Mouse (Mus musculus): Measurements from ENCODE around the gene Enpp4. TPM values are rescaled to one million over a fixed set of nuclear protein-coding genes. Genes with fewer than 3 reads are reported as not detected.
A peak's percentile ranks its signal among the peaks of the same experiment; 100 is the strongest.

Enpp4 gene
- polyA plus RNA-seq, 1 experiment from 2014 or later: 8.4 TPM

GRCm38 (mm10) chr17:44108331-44108730 is 2.7 kb upstream of the Enpp4 start:
- Histone ChIP-seq H3K9me3 (ENCODE audit: low read length) (no peaks in the 10 kb centered on the region), H3K27ac (ENCODE audit: low read length) (no peak overlapping the region; the same call in 1 of the 2 replicates), H3K9ac (replicated peaks; ENCODE audit: low read depth) (no peak overlapping the region), H3K4me2 (replicated peaks; ENCODE audit: low read depth, low read length) (no peak overlapping the region), H3K27me3 (replicated peaks; ENCODE audit: insufficient read depth, low read length) (no peaks in the 10 kb centered on the region), H3K4me1 (ENCODE audit: insufficient read depth, low read depth, low read length) (peaks cover 4% of the 10 kb centered on the region; the same call in 1 of the 2 replicates), H3K36me3 (ENCODE audit: insufficient read depth, low read length) (no peaks in the 10 kb centered on the region), H3K4me3 (ENCODE audit: low read depth, low read length) (no peak overlapping the region)
- DNase-seq (ENCODE audit: low spot score) (peak; percentile 43), ATAC-seq (no peak)
- 52% methylated on average over 3 of the region's 3 CpGs for WGBS
- TF ChIP-seq CTCF (IDR thresholded peaks at IDR 0.05): no peak

GRCm38 (mm10) chr17:44101961-44102360 is 3.6 kb downstream of the Enpp4 start:
- ATAC-seq (no peak), DNase-seq (ENCODE audit: low spot score) (no peak)
- peaks cover 4% of the 10 kb centered on the region; the same call in 1 of the 2 replicates for H3K4me1 ChIP-seq (ENCODE audit: insufficient read depth, low read depth, low read length)
- H3K27me3 ChIP-seq (replicated peaks; ENCODE audit: insufficient read depth, low read length): no peaks in the 10 kb centered on the region
- H3K9ac ChIP-seq (replicated peaks; ENCODE audit: low read depth): no peak overlapping the region
- no peaks in the 10 kb centered on the region for H3K36me3 ChIP-seq (ENCODE audit: insufficient read depth, low read length)
- H3K4me2 ChIP-seq (replicated peaks; ENCODE audit: low read depth, low read length): no peak overlapping the region
- no peak overlapping the region for H3K4me3 ChIP-seq (ENCODE audit: low read depth, low read length)
- no peak for TF ChIP-seq EP300 (IDR thresholded peaks at IDR 0.05)
- no peak for TF ChIP-seq CTCF (IDR thresholded peaks at IDR 0.05)
- 91% methylated on average over 10 of the region's 10 CpGs for WGBS
- H3K27ac ChIP-seq (ENCODE audit: low read length): no peak overlapping the region
- H3K9me3 ChIP-seq (ENCODE audit: low read length): no peaks in the 10 kb centered on the region

GRCm38 (mm10) chr17:44100906-44101305 is 4.7 kb downstream of the Enpp4 start:
- WGBS: 63% methylated on average over 9 of the region's 9 CpGs
- no peak overlapping the region for H3K9ac ChIP-seq (replicated peaks; ENCODE audit: low read depth)
- peaks cover 4% of the 10 kb centered on the region; the same call in 1 of the 2 replicates for H3K4me1 ChIP-seq (ENCODE audit: insufficient read depth, low read depth, low read length)
- H3K4me2 ChIP-seq (replicated peaks; ENCODE audit: low read depth, low read length): peak overlapping the region; percentile 32
- ATAC-seq (no peak), DNase-seq (ENCODE audit: low spot score) (peak; percentile 45)
- no peak overlapping the region for H3K27ac ChIP-seq (ENCODE audit: low read length)
- H3K36me3 ChIP-seq (ENCODE audit: insufficient read depth, low read length): no peaks in the 10 kb centered on the region
- no peak for TF ChIP-seq EP300 (IDR thresholded peaks at IDR 0.05)
- no peak overlapping the region for H3K4me3 ChIP-seq (ENCODE audit: low read depth, low read length)
- H3K9me3 ChIP-seq (ENCODE audit: low read length): no peaks in the 10 kb centered on the region
- H3K27me3 ChIP-seq (replicated peaks; ENCODE audit: insufficient read depth, low read length): no peaks in the 10 kb centered on the region

GRCm38 (mm10) chr17:44100486-44100885 is 5.1 kb downstream of the Enpp4 start:
- Histone ChIP-seq H3K4me2 (replicated peaks; ENCODE audit: low read depth, low read length) (peak overlapping the region; percentile 32; the same call in 1 of the 2 replicates), H3K4me1 (ENCODE audit: insufficient read depth, low read depth, low read length) (peaks cover 4% of the 10 kb centered on the region; the same call in 1 of the 2 replicates), H3K27ac (ENCODE audit: low read length) (no peak overlapping the region), H3K4me3 (ENCODE audit: low read depth, low read length) (no peak overlapping the region), H3K9me3 (ENCODE audit: low read length) (no peaks in the 10 kb centered on the region), H3K9ac (replicated peaks; ENCODE audit: low read depth) (no peak overlapping the region), H3K36me3 (ENCODE audit: insufficient read depth, low read length) (no peaks in the 10 kb centered on the region), H3K27me3 (replicated peaks; ENCODE audit: insufficient read depth, low read length) (no peaks in the 10 kb centered on the region)
- DNase-seq (ENCODE audit: low spot score) (peak; percentile 59), ATAC-seq (peak; percentile 76)
- no peak for TF ChIP-seq EP300 (IDR thresholded peaks at IDR 0.05)
- TF ChIP-seq CTCF (IDR thresholded peaks at IDR 0.05): no peak
- 52% methylated on average over 4 of the region's 4 CpGs for WGBS

- Histone ChIP-seq H3K4me3 (ENCODE audit: low read depth, low read length) (no peak overlapping the region), H3K4me1 (ENCODE audit: insufficient read depth, low read depth, low read length) (no peaks in the 10 kb centered on the region), H3K36me3 (ENCODE audit: insufficient read depth, low read length) (no peaks in the 10 kb centered on the region), H3K4me2 (replicated peaks; ENCODE audit: low read depth, low read length) (no peak overlapping the region), H3K27me3 (replicated peaks; ENCODE audit: insufficient read depth, low read length) (no peaks in the 10 kb centered on the region), H3K9me3 (ENCODE audit: low read length) (no peaks in the 10 kb centered on the region), H3K9ac (replicated peaks; ENCODE audit: low read depth) (no peak overlapping the region), H3K27ac (ENCODE audit: low read length) (no peak overlapping the region)
- DNase-seq (ENCODE audit: low spot score) (no peak), ATAC-seq (no peak)
- TF ChIP-seq EP300 (IDR thresholded peaks at IDR 0.05) (no peak), CTCF (IDR thresholded peaks at IDR 0.05) (peak; percentile 37; the same call in 1 of the 2 replicates)
- 41% methylated on average over 2 of the region's 2 CpGs for WGBS
These were observed 14.1 kb downstream of the Enpp4 start for GRCm38 (mm10) chr17:44091512-44091911.

- Histone ChIP-seq H3K27ac (ENCODE audit: low read length) (no peak overlapping the region), H3K4me1 (ENCODE audit: insufficient read depth, low read depth, low read length) (no peaks in the 10 kb centered on the region), H3K9ac (replicated peaks; ENCODE audit: low read depth) (no peak overlapping the region), H3K27me3 (replicated peaks; ENCODE audit: insufficient read depth, low read length) (no peaks in the 10 kb centered on the region), H3K4me3 (ENCODE audit: low read depth, low read length) (no peak overlapping the region), H3K36me3 (ENCODE audit: insufficient read depth, low read length) (no peaks in the 10 kb centered on the region), H3K4me2 (replicated peaks; ENCODE audit: low read depth, low read length) (no peak overlapping the region), H3K9me3 (ENCODE audit: low read length) (no peaks in the 10 kb centered on the region)
- TF ChIP-seq EP300 (IDR thresholded peaks at IDR 0.05): no peak
- TF ChIP-seq CTCF (IDR thresholded peaks at IDR 0.05): no peak
- DNase-seq (ENCODE audit: low spot score): no peak
- no peak for ATAC-seq
- WGBS: 73% methylated on average over 2 of the region's 2 CpGs
These were observed 14.7 kb downstream of the Enpp4 start for GRCm38 (mm10) chr17:44090916-44091315.

- no peaks in the 10 kb centered on the region for H3K27me3 ChIP-seq (replicated peaks; ENCODE audit: insufficient read depth, low read length)
- no peak overlapping the region for H3K27ac ChIP-seq (ENCODE audit: low read length)
- H3K4me2 ChIP-seq (replicated peaks; ENCODE audit: low read depth, low read length): no peak overlapping the region
- no peaks in the 10 kb centered on the region for H3K4me1 ChIP-seq (ENCODE audit: insufficient read depth, low read depth, low read length)
- no peaks in the 10 kb centered on the region for H3K36me3 ChIP-seq (ENCODE audit: insufficient read depth, low read length)
- TF ChIP-seq EP300 (IDR thresholded peaks at IDR 0.05) (no peak), CTCF (IDR thresholded peaks at IDR 0.05) (no peak)
- WGBS: 90% methylated on average over 3 of the region's 3 CpGs
- DNase-seq (ENCODE audit: low spot score): no peak
- H3K4me3 ChIP-seq (ENCODE audit: low read depth, low read length): no peak overlapping the region
- H3K9ac ChIP-seq (replicated peaks; ENCODE audit: low read depth): no peak overlapping the region
- H3K9me3 ChIP-seq (ENCODE audit: low read length): no peaks in the 10 kb centered on the region
- no peak for ATAC-seq
These were observed 17.4 kb downstream of the Enpp4 start for GRCm38 (mm10) chr17:44088226-44088625.
